Mouse (Mus musculus): ENCODE results near the gene Zdhhc17. TPM values are rescaled to one million over a fixed set of nuclear protein-coding genes. Genes with fewer than 3 reads are reported as not detected.

Zdhhc17 gene
- polyA plus RNA-seq, 1 experiment from 2014 or later: 26.6 TPM

DNA sequence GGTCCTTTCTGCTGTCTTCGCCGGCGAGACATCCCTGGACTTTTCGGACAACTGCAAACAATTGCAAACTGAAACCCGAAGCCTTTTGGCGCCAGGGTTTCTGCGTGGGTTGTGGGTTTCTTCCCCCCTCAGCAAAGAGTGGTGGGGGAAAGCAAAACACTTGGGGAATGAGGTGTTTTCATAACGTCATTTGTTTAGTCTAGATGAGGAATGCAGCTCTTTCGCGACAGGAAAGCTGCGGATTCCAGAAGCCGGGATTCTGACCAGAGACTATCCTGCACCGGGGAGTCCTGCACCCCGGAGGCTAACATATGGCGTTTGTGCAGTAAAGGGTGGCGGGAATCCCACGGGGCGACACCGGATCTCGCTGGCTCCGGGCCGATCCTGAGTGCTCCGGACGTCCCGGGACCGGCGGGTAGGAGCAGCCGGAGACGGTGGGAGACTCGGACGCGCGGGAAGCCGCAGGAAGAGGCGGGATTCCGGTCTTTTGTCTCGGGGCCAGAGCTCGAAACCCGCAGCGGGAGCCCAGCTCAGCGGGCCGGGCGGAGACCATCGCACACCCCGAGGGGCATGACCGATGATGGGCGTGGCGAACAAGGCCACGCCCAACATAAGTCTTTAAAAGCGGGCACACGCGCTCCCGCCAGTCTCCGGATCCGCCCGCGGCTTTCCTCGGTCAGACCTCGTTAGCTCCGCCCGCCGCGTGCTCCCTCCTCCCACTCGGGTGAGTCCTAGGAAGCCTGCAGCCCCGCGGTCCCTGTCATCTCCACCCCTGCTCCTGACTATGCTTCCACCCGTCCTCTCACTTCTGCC lies 90.2 kb downstream of the Zdhhc17 start, which contains the start of gene Csrp2:
Gene Csrp2 (plus strand): TSS at position 259 of the 813 bp plus-strand sequence.
- Histone ChIP-seq H3K27ac (replicated peaks; ENCODE audit: low read depth, low read length) (peak within 1 kb of the TSS; percentile 91), H3K4me1 (ENCODE audit: control insufficient read depth, insufficient read depth, low read length) (peaks cover 9% of the 10 kb centered on the region), H3K36me3 (ENCODE audit: control insufficient read depth, insufficient read depth, low read length) (no peaks in the 10 kb centered on the region), H3K4me2 (ENCODE audit: low read depth, severe bottlenecking) (peak within 1 kb of the TSS; percentile 66), H3K9ac (ENCODE audit: low read length) (peak within 1 kb of the TSS; percentile 91), H3K4me3 (ENCODE audit: low read depth, low read length) (peak within 1 kb of the TSS; percentile 64), H3K9me3 (ENCODE audit: control insufficient read depth, low read length) (no peaks in the 10 kb centered on the region), H3K27me3 (ENCODE audit: control insufficient read depth, insufficient read depth, low read length) (no peaks in the 10 kb centered on the region)
- DNase-seq (ENCODE audit: low spot score) (peak; percentile 96), ATAC-seq (ENCODE audit: insufficient number of reproducible peaks, low FRiP score, low TSS enrichment, low read depth) (peak; percentile 90)
- under 1% methylated on average over 67 of the region's 67 CpGs for WGBS

DNA sequence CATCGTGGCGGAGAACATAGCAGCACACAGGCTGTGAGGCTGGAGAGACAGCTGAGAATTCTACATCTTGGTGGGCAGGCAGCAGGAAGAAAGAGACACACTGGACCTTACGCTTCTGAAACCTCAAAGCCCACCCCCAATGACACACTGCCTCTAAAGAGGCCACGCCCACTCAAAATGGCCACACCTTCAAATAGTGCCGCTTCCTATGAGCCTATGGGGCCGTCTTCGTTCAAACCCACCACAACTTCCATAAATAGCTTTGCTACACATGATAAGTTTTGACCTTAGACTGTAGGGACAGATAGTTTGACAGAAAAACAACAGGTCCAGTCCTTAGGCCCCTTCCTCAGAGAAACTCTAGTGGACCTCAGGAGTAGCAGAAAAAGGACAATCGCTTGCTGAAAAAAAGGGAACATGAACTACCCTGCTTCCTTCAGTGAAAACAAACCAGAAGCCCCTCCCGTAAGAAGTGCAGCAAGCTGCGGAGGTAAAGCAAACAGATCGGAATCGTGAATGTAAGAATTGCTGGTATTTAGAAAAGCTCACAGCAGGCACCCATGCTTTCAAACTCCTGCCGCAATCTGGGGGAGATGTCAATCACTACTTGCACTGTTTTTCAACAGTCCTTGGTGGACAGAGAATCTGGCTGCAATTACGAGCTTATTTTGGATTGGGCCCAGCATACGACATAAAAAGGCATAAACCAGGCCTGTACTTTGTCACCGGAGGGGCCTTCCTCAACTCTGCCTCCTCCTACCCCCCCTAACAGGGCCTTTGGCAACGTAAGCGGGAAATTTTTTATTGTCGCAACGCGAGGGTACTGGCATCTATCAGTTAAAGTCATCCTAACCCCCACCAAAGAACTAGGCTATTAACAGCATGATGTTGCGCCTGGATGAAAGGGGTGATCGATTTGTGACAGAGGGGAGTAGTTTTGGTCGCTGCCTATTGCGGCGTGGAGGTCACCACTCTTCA lies 91.2 kb downstream of the Zdhhc17 start:
- Histone ChIP-seq H3K27ac (replicated peaks; ENCODE audit: low read depth, low read length) (peak overlapping the region; percentile 91), H3K27me3 (ENCODE audit: control insufficient read depth, insufficient read depth, low read length) (no peaks in the 10 kb centered on the region), H3K36me3 (ENCODE audit: control insufficient read depth, insufficient read depth, low read length) (no peaks in the 10 kb centered on the region), H3K4me3 (ENCODE audit: low read depth, low read length) (peak overlapping the region; percentile 64; the same call in 1 of the 2 replicates), H3K4me1 (ENCODE audit: control insufficient read depth, insufficient read depth, low read length) (peaks cover 9% of the 10 kb centered on the region), H3K4me2 (ENCODE audit: low read depth, severe bottlenecking) (peak overlapping the region; percentile 66), H3K9ac (ENCODE audit: low read length) (peak overlapping the region; percentile 91), H3K9me3 (ENCODE audit: control insufficient read depth, low read length) (no peaks in the 10 kb centered on the region)
- 15% methylated on average over 26 of the region's 26 CpGs for WGBS
- DNase-seq (ENCODE audit: low spot score) (peak; percentile 63), ATAC-seq (ENCODE audit: insufficient number of reproducible peaks, low FRiP score, low TSS enrichment, low read depth) (0 out of 2 replicates have a peak, but pooled peaks have one; percentile 22)

DNA sequence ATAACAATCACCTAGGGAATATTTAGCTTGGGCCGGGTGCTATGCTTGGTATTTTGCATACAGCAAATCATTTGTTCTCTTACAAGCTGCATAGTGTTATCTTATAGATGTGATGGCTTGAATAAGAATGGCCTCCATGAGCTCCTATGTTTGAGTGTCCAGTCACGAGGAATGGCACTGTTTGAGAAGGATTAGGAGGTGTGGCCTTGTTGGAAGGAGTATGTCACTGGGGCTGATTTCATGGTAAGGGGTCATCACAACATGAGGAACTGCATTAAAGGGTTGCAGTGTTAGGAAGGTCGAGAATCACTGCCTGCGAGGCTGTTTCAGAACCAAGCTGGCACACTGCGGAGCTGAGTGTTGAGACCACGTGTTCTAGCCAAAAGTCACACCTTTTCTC lies 92.4 kb downstream of the Zdhhc17 start:
- 98% methylated on average over 6 of the region's 6 CpGs for WGBS
- Histone ChIP-seq H3K9ac (ENCODE audit: low read length) (no peak overlapping the region), H3K36me3 (ENCODE audit: control insufficient read depth, insufficient read depth, low read length) (no peaks in the 10 kb centered on the region), H3K27me3 (ENCODE audit: control insufficient read depth, insufficient read depth, low read length) (no peaks in the 10 kb centered on the region), H3K4me2 (ENCODE audit: low read depth, severe bottlenecking) (no peak overlapping the region), H3K9me3 (ENCODE audit: control insufficient read depth, low read length) (no peaks in the 10 kb centered on the region), H3K4me3 (ENCODE audit: low read depth, low read length) (no peak overlapping the region), H3K4me1 (ENCODE audit: control insufficient read depth, insufficient read depth, low read length) (peaks cover 9% of the 10 kb centered on the region), H3K27ac (replicated peaks; ENCODE audit: low read depth, low read length) (no peak overlapping the region)
- DNase-seq (ENCODE audit: low spot score) (no peak), ATAC-seq (ENCODE audit: insufficient number of reproducible peaks, low FRiP score, low TSS enrichment, low read depth) (no peak)

DNA sequence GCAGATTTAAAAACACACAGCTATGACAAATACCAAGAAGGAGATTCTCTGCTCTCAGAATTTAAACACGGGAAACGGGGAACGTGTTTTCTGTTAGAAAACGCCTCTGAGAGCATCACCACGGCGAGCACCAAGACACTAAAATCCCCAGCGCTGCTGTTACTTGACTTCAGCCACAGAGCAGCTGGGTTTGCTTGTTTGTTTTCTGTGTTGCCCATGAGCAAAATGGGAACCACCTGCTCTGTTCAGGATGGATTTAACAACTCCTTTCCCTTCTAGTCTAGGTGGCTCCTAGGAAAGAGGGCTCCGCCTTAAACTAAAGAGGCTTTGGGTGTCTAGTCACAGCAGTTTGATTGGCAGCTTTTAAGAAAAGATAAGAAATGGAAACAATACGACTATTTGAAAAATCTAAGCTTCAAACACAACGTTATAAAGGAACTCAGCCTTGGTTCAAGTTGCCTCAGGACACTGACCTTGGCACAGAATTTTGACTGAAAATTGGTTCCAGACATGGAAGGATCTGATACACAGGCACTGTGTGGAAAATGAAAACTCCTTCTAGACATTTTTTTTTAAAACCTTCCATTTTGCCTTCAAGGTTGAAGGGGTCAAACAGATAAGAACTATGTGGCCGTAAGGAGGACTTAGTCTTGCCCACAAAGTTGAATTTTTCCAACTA lies 93.1 kb downstream of the Zdhhc17 start:
- H3K36me3 ChIP-seq (ENCODE audit: control insufficient read depth, insufficient read depth, low read length): no peaks in the 10 kb centered on the region
- H3K4me2 ChIP-seq (ENCODE audit: low read depth, severe bottlenecking): no peak overlapping the region
- H3K27ac ChIP-seq (replicated peaks; ENCODE audit: low read depth, low read length): no peak overlapping the region
- H3K9ac ChIP-seq (ENCODE audit: low read length): no peak overlapping the region
- H3K4me1 ChIP-seq (ENCODE audit: control insufficient read depth, insufficient read depth, low read length): peaks cover 3% of the 10 kb centered on the region; the same call in 1 of the 2 replicates
- no peak overlapping the region for H3K4me3 ChIP-seq (ENCODE audit: low read depth, low read length)
- ATAC-seq (ENCODE audit: insufficient number of reproducible peaks, low FRiP score, low TSS enrichment, low read depth) (no peak), DNase-seq (ENCODE audit: low spot score) (no peak)
- no peaks in the 10 kb centered on the region for H3K9me3 ChIP-seq (ENCODE audit: control insufficient read depth, low read length)
- no peaks in the 10 kb centered on the region for H3K27me3 ChIP-seq (ENCODE audit: control insufficient read depth, insufficient read depth, low read length)
- whole genome bisulfite sequencing: 69% methylated on average over 11 of the region's 11 CpGs

DNA sequence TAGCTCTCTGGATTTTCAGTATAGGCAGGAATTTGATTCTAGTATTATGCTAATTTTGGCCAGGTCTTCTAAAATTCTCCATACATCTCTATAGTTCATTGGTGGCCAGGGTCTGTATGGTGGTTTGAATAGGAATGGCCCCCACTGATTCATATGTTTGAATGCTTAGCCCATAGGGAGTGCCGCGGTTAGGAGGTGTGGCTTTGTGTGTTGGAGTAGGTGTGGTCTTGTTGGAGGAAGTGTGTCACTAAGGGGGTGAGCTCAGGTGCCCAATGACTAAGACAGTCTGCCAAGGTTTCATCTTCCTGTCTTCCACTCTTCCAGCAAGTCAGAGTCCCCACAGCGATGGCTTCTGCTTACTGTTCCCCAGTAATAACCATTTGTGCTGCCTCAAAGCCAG lies 106.1 kb downstream of the Zdhhc17 start:
- no peak overlapping the region for H3K27ac ChIP-seq (replicated peaks; ENCODE audit: low read depth, low read length)
- no peaks in the 10 kb centered on the region for H3K9me3 ChIP-seq (ENCODE audit: control insufficient read depth, low read length)
- 97% methylated on average over 3 of the region's 3 CpGs for WGBS
- no peak overlapping the region for H3K4me3 ChIP-seq (ENCODE audit: low read depth, low read length)
- H3K36me3 ChIP-seq (ENCODE audit: control insufficient read depth, insufficient read depth, low read length): no peaks in the 10 kb centered on the region
- no peak overlapping the region for H3K4me2 ChIP-seq (ENCODE audit: low read depth, severe bottlenecking)
- no peak overlapping the region for H3K9ac ChIP-seq (ENCODE audit: low read length)
- H3K4me1 ChIP-seq (ENCODE audit: control insufficient read depth, insufficient read depth, low read length): no peaks in the 10 kb centered on the region
- no peaks in the 10 kb centered on the region for H3K27me3 ChIP-seq (ENCODE audit: control insufficient read depth, insufficient read depth, low read length)
- no peak for DNase-seq (ENCODE audit: low spot score)
- ATAC-seq (ENCODE audit: insufficient number of reproducible peaks, low FRiP score, low TSS enrichment, low read depth): no peak

DNA sequence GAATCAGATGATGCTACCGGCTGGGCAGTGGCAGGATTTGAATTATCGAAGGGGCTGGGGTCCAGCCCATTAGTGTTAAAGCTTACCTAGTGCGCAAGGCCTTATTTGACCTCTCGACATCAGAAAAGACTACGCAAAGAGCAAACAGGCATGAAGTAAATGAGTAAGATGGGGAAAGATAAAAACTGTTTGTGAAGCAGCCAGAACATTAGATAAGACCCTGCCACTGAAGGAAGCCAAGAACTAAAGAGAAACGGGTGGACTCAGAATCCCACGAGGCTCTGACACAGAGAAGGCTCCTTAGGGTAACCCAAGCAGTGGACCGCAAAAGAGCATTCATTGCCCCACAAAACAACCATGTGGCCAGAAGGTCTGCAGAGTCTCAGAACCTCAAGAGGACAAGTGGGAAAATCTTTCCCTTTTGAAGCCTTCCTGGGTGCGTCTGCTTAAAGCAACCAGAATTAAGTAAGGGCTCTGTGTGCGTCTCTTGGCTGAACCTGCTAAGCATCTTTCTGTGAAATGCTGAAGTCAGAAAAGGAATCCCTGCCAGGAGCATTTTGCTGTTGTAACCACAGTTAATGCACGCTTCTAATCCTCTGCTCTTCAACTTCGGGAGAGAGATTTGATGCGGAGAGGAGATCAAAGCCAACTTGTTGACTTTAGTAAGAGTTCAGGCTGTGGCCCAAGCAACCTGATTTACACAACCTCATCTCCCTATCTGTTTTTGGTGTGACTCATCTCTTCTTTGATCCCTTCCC lies 110.0 kb downstream of the Zdhhc17 start:
- Histone ChIP-seq H3K9ac (ENCODE audit: low read length) (no peak overlapping the region), H3K27ac (replicated peaks; ENCODE audit: low read depth, low read length) (no peak overlapping the region), H3K27me3 (ENCODE audit: control insufficient read depth, insufficient read depth, low read length) (no peaks in the 10 kb centered on the region), H3K4me3 (ENCODE audit: low read depth, low read length) (no peak overlapping the region), H3K9me3 (ENCODE audit: control insufficient read depth, low read length) (no peaks in the 10 kb centered on the region), H3K36me3 (ENCODE audit: control insufficient read depth, insufficient read depth, low read length) (no peaks in the 10 kb centered on the region), H3K4me2 (ENCODE audit: low read depth, severe bottlenecking) (no peak overlapping the region), H3K4me1 (ENCODE audit: control insufficient read depth, insufficient read depth, low read length) (no peaks in the 10 kb centered on the region)
- DNase-seq (ENCODE audit: low spot score): no peak
- 50% methylated on average over 13 of the region's 13 CpGs for WGBS
- ATAC-seq (ENCODE audit: insufficient number of reproducible peaks, low FRiP score, low TSS enrichment, low read depth): no peak
